In the genomic region with DNA sequence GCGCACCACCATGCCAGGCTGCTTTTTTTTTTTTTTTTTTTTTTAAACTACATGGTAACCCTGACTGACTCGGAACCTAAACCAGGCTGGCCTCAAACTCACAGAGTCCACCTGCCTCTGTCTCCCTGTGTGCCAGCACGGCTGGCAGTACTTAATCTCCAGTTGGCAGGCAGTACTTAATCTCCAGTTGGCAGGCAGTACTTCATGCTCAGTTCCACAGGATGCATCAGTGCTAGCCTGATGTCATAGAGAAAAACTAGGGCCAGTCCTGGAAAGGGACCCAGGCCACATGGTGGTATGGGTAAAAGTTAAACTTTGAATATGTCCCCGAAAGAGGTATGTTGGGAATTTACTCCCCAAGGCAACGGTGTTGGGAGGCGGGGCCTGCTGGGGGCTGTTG, we compare ENCODE assay signal across 1 mouse cellular context.
A peak's percentile ranks its signal among the peaks of the same experiment; 100 is the strongest.
TF ChIP-seq lines count a peak whose summit lies in the region.

No protein-coding gene starts in this region.

TF ChIP-seq in MEL, 35 proteins besides CTCF, POLR2A, EP300 and RAD21 (continued from another document):
- TF ChIP-seq ZKSCAN1 (IDR thresholded peaks at IDR 0.05; ENCODE audit: low read depth, low read length) (no peak), TAL1 (IDR thresholded peaks at IDR 0.05; ENCODE audit: low read length) (peak; percentile 52), TCF12 (IDR thresholded peaks at IDR 0.05; ENCODE audit: low read depth, low read length) (no peak), GATA1 (IDR thresholded peaks at IDR 0.05; ENCODE audit: low read depth, low read length) (no peak), BHLHE40 (IDR thresholded peaks at IDR 0.05; ENCODE audit: borderline replicate concordance, low read depth, low read length) (no peak)
